Mouse (Mus musculus) heart, embryonic 14.5 days (tissue): ENCODE results near the gene Gabbr2. TPM values are rescaled to one million over a fixed set of nuclear protein-coding genes. Genes with fewer than 3 reads are reported as not detected.

Source experiments
- ATAC-seq: fragments of 200-750 bp; cut with Nextera tagmentation; 2 replicates; pipeline ENCODE4 v1.8.0; 2017; ENCODE audit warnings: low read depth, moderate TSS enrichment; ENCODE audit not compliant: insufficient number of reproducible peaks, insufficient read depth, low FRiP score
- H3K27ac ChIP-seq, 2 experiments: fragments of 200-500 bp in 1 of 2; fragments of 300-500 bp in 1 of 2; sonication (generic) in 1 of 2; replicated peaks in 1 of 2; 2 replicates each; pipeline ENCODE4 v1.5.1; 2012 to 2014; ENCODE audit warnings: low read depth in 2 of 2, low read length in 2 of 2, control low read depth in 1 of 2, mild to moderate bottlenecking in 1 of 2, mixed read lengths in 1 of 2; ENCODE audit not compliant: control insufficient read depth in 1 of 2, insufficient read depth in 1 of 2
- H3K27me3 ChIP-seq: fragments of 300-500 bp; sonication (generic); 2 replicates; pipeline ENCODE4 v1.6.1; 2014; ENCODE audit warnings: mild to moderate bottlenecking, low read length, control low read depth; ENCODE audit not compliant: control insufficient read depth, insufficient read depth
- H3K36me3 ChIP-seq: fragments of 300-500 bp; sonication (generic); 2 replicates; pipeline ENCODE4 v1.6.1; 2014; ENCODE audit warnings: mild to moderate bottlenecking, control low read depth, low read length, mixed read lengths; ENCODE audit not compliant: control insufficient read depth, insufficient read depth
- H3K4me1 ChIP-seq, 2 experiments: fragments of 200-500 bp in 1 of 2; fragments of 300-500 bp in 1 of 2; sonication (generic) in 1 of 2; 2 replicates each; pipeline ENCODE4 v1.6.1; 2012 to 2014; ENCODE audit warnings: low read length in 2 of 2, control low read depth in 1 of 2, mixed read lengths in 1 of 2; ENCODE audit not compliant: control insufficient read depth in 2 of 2, insufficient read depth in 2 of 2
- H3K4me2 ChIP-seq: fragments of 300-500 bp; sonication (generic); 2 replicates; pipeline ENCODE4 v1.6.1; 2014; ENCODE audit warnings: mild to moderate bottlenecking, low read length
- H3K4me3 ChIP-seq, 2 experiments: fragments of 200-500 bp in 1 of 2; fragments of 300-500 bp in 1 of 2; sonication (generic) in 1 of 2; 2 replicates each; pipeline ENCODE4 v1.5.1; 2012 to 2014; ENCODE audit warnings: low read length in 2 of 2, mild to moderate bottlenecking in 2 of 2, control low read depth in 1 of 2, low read depth in 1 of 2, moderate library complexity in 1 of 2; ENCODE audit not compliant: control insufficient read depth in 1 of 2, insufficient read depth in 1 of 2
- H3K9ac ChIP-seq: fragments of 300-500 bp; sonication (generic); 2 replicates; pipeline ENCODE4 v1.6.1; 2014; ENCODE audit warnings: mild to moderate bottlenecking, low read length
- H3K9me3 ChIP-seq: fragments of 300-500 bp; sonication (generic); 2 replicates; pipeline ENCODE4 v1.6.1; 2016; ENCODE audit warnings: low read length, control low read depth; ENCODE audit not compliant: control insufficient read depth
- WGBS: fragments of 180-500 bp; shearing (Covaris S2); extraction: QIAGEN DNeasy Blood & Tissue Kit; methylation state at CpG from one replicate; pipeline ENCODE4 v1.1.7; 2014; 5-methylcytosine and 5-hydroxymethylcytosine counted together
- polyA plus RNA-seq: library from polyadenylated mRNA; unstranded; fragments of >200 nt; fragmentation: Nextera tagmentation; extraction: Ambion mirVana; gene quantifications from 2 replicates; pipeline ENCODE4 v1.2.1, GENCODE M21; 2014

Gene Gabbr2
- polyA plus RNA-seq, 1 experiment from 2014 or later = 0.08 TPM

DNA sequence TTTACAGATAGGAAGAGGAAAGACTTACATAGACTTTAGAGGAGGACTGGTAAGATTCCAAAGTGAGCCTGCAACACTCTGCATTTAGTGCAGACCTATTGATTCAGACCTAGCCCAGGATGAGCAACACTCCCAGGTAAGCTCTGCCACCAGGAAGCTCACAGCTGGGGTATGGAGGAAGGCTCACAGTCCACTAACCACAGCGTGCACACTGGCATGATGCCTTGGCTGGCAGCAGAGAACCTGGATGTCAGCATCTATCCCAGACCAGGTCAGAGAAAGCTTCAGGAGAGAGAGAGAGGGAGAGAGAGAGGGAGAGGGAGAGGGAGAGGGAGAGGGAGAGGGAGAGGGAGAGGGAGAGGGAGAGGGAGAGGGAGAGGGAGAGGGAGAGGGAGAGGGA lies 231.8 kb downstream of the Gabbr2 start:
- no peak for ATAC-seq
- Histone ChIP-seq H3K9ac (no peak overlapping the region), H3K27ac (no peak overlapping the region), H3K9me3 (no peaks in the 10 kb centered on the region), H3K4me2 (no peak overlapping the region), H3K27me3 (no peaks in the 10 kb centered on the region), H3K4me1 (0 out of 4 replicates have a peak, but pooled peaks cover 0 to 2% of the 10 kb centered on the region in 2 experiments), H3K36me3 (no peaks in the 10 kb centered on the region), H3K4me3 (no peak overlapping the region)
- 59% methylated on average over 1 of the region's 1 CpGs for WGBS

DNA sequence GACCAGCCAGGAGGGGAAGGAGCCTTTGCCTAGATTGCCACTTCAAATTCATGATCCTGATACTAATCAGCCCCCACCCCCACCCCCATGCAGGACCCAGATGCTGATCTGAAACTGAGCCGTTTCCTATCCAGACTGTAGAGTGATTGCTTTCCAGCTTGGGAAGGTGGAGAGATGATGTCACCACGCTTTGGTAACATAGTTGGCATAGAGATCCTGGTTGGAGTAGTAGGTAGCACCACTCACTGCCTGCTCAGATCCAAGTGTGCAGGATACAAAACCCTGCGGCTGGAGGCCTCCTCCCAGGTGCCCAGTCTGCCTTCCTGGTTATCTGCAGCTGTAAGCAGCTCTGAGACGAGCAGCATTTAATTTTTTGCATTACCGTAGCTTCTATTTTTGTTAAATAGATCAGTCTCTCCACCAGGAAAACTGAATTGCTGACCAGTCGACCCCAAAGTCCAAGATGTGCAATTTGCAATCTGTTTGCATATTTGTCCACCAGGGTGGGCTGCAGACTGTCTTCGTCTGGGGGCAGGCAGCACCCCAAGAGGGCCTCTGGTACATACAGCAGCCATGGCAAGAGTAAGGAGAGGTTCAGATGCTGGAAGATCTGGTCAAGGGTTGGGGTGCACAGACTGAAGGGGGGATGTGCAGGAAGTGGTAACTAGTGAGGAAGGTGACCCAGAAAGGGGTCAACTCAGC lies 233.2 kb downstream of the Gabbr2 start:
- ATAC-seq = no peak
- Histone ChIP-seq H3K4me2 (no peak overlapping the region), H3K9me3 (no peaks in the 10 kb centered on the region), H3K4me3 (no peak overlapping the region), H3K27ac (no peak overlapping the region), H3K36me3 (no peaks in the 10 kb centered on the region), H3K4me1 (0 out of 4 replicates have a peak, but pooled peaks cover 0 to 2% of the 10 kb centered on the region in 2 experiments), H3K27me3 (no peaks in the 10 kb centered on the region), H3K9ac (no peak overlapping the region)
- 58% methylated on average over 7 of the region's 7 CpGs for WGBS

DNA sequence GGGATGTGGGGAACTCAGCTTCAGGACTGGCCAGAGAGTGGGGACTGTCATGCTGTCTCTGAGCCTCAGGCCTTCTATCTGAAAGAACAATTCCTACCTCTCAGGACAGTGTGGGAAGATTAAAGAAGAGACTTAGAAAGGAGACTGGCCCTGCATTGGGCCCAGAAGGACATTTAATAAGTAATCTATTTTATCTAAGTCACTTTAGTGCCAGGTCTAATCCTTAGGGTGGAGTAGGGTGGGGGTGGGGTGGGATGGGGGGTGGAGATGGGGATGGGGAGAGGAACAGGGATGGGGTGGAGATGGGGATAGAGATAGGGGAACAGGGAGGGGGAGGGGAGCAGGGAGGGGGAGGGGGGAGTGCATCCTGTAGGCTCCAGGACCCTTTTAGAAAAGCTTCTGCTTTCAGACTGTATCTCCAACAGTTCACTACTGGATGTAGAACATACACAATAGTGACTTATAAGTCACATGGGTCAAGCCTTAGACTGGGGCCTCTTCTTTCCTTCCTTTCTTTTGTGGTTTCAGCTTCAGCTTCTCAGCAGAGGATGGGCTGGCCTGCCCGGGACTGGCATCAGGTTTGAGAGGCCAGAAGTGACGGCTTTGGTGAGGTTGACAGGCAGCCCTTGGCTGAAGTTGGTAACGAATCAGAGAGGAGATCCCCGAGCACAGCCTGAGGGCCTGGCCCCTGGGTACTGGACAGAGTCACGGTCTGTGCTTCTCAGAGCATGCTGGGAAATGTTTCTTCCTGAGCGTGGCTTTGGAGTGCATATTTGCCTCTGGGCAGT lies 237.1 kb downstream of the Gabbr2 start:
- no peak overlapping the region for H3K4me3 ChIP-seq
- no peak overlapping the region for H3K27ac ChIP-seq
- ATAC-seq = no peak
- H3K4me2 ChIP-seq = no peak overlapping the region
- no peaks in the 10 kb centered on the region for H3K9me3 ChIP-seq
- no peaks in the 10 kb centered on the region for H3K36me3 ChIP-seq
- no peak overlapping the region for H3K9ac ChIP-seq
- 28% methylated on average over 6 of the region's 6 CpGs for WGBS
- no peaks in the 10 kb centered on the region for H3K27me3 ChIP-seq
- H3K4me1 ChIP-seq = 0 out of 4 replicates have a peak, but pooled peaks cover 0 to 2% of the 10 kb centered on the region in 2 experiments

DNA sequence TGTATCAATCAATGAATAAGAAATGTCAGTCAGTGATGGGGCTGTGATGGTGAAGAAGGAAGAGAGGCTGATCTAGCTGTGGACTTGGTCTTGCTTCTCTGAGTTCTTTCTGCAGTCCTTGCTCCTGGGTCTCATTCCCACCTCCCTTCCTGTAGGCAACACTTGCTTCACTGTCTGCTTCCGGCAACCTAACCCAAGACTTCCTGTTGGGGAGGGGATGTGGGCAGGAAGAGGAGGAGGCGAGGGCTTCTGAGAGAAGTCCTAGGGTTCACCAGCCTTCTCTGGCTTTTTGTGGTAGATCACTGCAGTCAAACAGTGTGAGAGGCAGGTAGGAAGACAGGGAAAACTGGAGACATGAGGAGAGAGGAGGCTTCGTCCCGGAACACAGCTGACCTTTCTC lies 239.4 kb downstream of the Gabbr2 start:
- H3K9ac ChIP-seq = no peak overlapping the region
- WGBS = 78% methylated on average over 4 of the region's 4 CpGs
- H3K4me2 ChIP-seq = no peak overlapping the region
- no peaks in the 10 kb centered on the region for H3K9me3 ChIP-seq
- no peak overlapping the region for H3K27ac ChIP-seq
- H3K36me3 ChIP-seq = no peaks in the 10 kb centered on the region
- H3K4me3 ChIP-seq = no peak overlapping the region
- no peak for ATAC-seq
- H3K27me3 ChIP-seq = no peaks in the 10 kb centered on the region
- H3K4me1 ChIP-seq = 0 out of 4 replicates have a peak, but pooled peaks cover 0 to 2% of the 10 kb centered on the region in 2 experiments

DNA sequence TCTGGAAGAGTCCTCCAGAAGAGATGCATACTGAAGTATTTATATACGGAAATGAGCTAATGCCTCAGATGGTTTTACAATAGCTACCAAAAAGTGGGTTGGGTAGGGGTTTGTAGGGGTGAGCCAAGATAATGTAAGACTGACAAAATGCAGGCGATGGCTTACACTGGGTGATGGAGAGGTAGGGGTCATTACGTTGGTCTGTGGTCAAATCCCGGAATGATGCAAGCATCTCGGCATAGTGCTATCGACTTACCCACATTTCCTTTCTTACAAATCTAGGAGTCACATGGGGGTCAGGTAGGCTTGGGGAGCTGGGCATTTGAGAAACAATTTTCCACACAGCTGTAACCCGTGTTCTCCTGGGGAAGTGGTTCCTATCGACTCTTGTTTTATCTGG lies 242.7 kb downstream of the Gabbr2 start:
- WGBS = 81% methylated on average over 8 of the region's 8 CpGs
- H3K9me3 ChIP-seq = no peaks in the 10 kb centered on the region
- no peak for ATAC-seq

DNA sequence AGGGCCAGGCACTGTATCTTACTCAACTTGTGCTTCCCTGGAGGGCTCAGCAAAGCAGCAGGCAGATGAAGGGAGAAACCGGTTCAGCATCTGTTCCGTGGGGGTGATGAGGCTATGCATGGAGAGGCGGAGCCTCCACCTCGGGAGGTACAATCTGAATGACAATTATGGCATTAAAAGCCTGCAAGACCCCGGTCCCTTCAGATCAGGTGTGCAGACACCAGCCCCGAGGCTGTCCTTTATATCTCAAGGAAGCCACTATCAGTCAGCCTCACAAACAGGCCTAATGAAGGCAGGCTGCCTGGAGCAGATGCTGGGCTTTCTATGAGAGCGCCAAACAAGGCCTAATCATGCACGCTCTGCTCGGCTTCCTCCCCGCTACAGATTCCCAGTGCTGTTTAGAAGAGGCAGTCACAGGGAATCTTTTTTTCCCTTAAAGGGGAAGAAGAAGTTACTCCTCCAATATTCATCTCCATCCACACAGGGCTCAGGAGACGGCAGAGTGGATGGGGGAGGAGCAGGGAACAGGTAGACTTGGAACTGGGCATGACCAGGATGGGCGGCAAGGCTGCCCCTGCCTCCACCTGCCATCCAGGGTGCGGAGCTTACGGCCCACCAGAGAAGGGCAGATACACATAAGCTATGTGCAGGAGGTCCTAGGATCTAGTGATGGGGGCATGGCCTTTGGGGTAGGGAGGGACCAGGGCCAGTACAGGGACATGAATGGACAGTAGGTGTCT lies 244.5 kb downstream of the Gabbr2 start:
- Histone ChIP-seq H3K27me3 (no peaks in the 10 kb centered on the region), H3K36me3 (no peaks in the 10 kb centered on the region)
- WGBS = 42% methylated on average over 14 of the region's 14 CpGs

More for the DNA sequence above, 242.7 kb downstream of the Gabbr2 start:
- Histone ChIP-seq H3K4me1 (peaks cover 0 to 9% of the 10 kb centered on the region in 2 experiments; a peak in 3 of 4 replicates), H3K9ac (no peak overlapping the region), H3K36me3 (no peaks in the 10 kb centered on the region), H3K27ac (no peak overlapping the region), H3K4me3 (no peak overlapping the region), H3K27me3 (no peaks in the 10 kb centered on the region), H3K4me2 (no peak overlapping the region)

DNA sequence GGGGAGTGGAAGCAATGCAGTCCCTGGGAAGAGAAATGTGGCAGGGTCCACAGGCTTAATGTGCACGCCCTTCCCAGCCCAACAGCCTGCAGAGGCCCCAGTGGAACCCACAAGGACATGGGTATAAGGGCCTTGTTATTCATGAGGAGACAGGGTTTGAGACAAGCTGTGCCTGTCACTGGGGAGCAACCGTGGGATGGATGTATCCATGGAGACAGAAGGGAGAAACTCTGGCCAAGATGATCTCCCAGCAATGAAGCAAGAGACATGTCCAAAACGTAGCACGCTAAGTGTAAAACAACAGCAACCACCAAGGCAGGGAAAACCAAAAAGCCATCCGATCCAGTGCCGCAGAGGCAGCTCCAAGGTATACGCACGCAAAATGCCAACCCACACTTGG lies 246.1 kb downstream of the Gabbr2 start:
- WGBS = 85% methylated on average over 8 of the region's 8 CpGs
- ATAC-seq = no peak
- H3K9ac ChIP-seq = no peak overlapping the region
- H3K4me1 ChIP-seq = peaks cover 0 to 9% of the 10 kb centered on the region in 2 experiments; a peak in 3 of 4 replicates
- no peaks in the 10 kb centered on the region for H3K36me3 ChIP-seq
- no peak overlapping the region for H3K4me2 ChIP-seq
- H3K27ac ChIP-seq = no peak overlapping the region
- no peak overlapping the region for H3K4me3 ChIP-seq
- no peaks in the 10 kb centered on the region for H3K9me3 ChIP-seq
- H3K27me3 ChIP-seq = no peaks in the 10 kb centered on the region; the same call in 1 of the 2 replicates

More for the DNA sequence above, 244.5 kb downstream of the Gabbr2 start:
- H3K4me1 ChIP-seq = peaks cover 0 to 9% of the 10 kb centered on the region in 2 experiments; a peak in 3 of 4 replicates
- H3K9me3 ChIP-seq = no peaks in the 10 kb centered on the region
- H3K27ac ChIP-seq = no peak overlapping the region
- no peak overlapping the region for H3K9ac ChIP-seq
- ATAC-seq = no peak
- H3K4me3 ChIP-seq = no peak overlapping the region
- no peak overlapping the region for H3K4me2 ChIP-seq
